Mouse (Mus musculus): ENCODE data around the gene Evl. TPM values are rescaled to one million over a fixed set of nuclear protein-coding genes. Genes with fewer than 3 reads are reported as not detected.
A peak's percentile ranks its signal among the peaks of the same experiment; 100 is the strongest.
"Not testable (repeated sequence)": the region's sequence is repeated elsewhere in the genome, so short reads cannot be mapped to it uniquely, and the experiment has no call there.

Evl gene
- polyA plus RNA-seq, 1 experiment: 65.6 TPM

DNA sequence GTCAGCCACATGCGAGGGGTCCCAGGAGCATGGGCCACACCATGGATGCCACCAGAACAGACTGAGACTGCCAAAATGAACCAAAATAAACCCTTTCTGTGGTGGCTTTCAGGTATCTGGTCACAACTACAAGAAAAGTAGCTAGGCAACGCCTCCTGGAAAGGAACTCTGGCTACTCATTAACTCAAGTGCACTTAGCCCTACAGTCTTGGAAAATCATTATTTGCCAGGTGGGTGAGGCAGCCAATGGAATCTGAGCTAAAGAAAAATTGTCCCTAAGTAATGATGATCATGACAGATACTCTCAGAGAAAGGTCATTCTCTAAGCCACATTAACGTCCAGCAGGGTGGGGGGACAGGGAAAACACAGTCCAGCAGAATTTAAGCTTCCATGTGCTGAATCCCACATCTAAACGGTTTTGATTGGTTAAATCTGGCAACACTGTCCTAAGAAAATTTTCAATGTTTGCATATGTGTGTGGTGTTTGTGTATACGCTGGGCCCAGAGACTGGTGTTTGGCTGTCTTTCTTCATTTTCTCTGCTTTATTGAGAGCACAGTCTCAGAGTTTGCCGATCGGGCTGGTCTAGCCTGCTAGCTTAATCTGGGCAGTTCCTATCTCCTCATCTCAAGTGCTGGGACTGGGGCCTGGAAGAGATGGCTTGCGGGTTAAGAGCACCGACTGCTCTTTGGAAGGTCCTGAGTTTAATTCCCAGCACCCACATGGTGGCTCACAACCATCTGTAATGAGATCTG lies 156.5 kb downstream of the Evl start:
- H3K4me1 ChIP-seq (ENCODE audit: control insufficient read depth, insufficient read depth, low read length): 0 out of 2 replicates have a peak, but pooled peaks cover 3% of the 10 kb centered on the region
- WGBS: 60% methylated on average over 9 of the region's 9 CpGs
- peak; percentile 32 for DNase-seq
- TF ChIP-seq POLR2A (IDR thresholded peaks at IDR 0.05; ENCODE audit: borderline replicate concordance, extremely low read depth, low read depth, low read length) (no peak), CTCF (IDR thresholded peaks at IDR 0.05; ENCODE audit: insufficient read depth, low read length) (no peak)
- no peak overlapping the region for H3K4me3 ChIP-seq (replicated peaks; ENCODE audit: extremely low read depth, low read depth, low read length)

DNA sequence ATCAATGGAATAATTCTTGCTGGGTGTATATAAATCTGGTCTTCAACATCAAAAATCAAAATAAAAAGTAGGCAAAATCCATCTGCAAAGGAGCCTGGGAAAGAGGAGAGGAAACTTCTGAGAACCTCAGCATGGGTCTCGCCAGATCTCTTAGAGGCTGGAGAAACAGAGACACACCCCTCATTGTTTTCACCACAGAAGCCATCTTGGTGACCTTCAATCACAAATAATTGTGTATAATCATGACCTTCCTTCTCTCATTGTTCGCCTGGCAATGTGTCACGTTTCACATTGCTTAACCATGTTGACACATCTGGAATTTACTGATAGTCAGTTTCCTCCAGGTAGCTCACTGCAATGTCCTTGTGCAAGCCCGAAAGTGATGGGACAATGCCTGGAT lies 158.0 kb downstream of the Evl start:
- Histone ChIP-seq H3K4me3 (replicated peaks; ENCODE audit: extremely low read depth, low read depth, low read length) (no peak overlapping the region), H3K4me1 (ENCODE audit: control insufficient read depth, insufficient read depth, low read length) (0 out of 2 replicates have a peak, but pooled peaks cover 3% of the 10 kb centered on the region)
- TF ChIP-seq POLR2A (IDR thresholded peaks at IDR 0.05; ENCODE audit: borderline replicate concordance, extremely low read depth, low read depth, low read length) (no peak), CTCF (IDR thresholded peaks at IDR 0.05; ENCODE audit: insufficient read depth, low read length) (no peak)
- DNase-seq: no peak
- 41% methylated on average over 4 of the region's 4 CpGs for WGBS

DNA sequence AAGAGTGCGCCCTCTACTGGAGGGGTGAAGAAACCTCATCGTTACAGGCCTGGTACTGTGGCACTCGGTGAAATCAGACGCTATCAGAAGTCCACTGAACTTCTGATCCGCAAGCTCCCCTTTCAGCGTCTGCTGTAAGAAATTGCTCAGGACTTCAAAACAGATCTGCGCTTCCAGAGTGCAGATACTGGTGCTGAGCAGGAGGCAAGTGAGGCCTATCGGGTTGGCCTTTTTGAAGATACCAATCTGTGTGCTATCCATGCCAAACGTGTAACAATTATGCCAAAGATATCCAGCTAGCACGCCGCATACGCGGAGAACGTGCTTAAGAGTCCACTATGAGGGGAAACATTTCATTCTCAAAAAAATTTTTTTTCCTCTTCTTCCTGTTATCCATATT lies 159.5 kb downstream of the Evl start:
- 93% methylated on average over 14 of the region's 14 CpGs for WGBS
- H3K4me3 ChIP-seq (replicated peaks; ENCODE audit: extremely low read depth, low read depth, low read length); H3K4me1 ChIP-seq (ENCODE audit: control insufficient read depth, insufficient read depth, low read length); DNase-seq: not testable (repeated sequence)

DNA sequence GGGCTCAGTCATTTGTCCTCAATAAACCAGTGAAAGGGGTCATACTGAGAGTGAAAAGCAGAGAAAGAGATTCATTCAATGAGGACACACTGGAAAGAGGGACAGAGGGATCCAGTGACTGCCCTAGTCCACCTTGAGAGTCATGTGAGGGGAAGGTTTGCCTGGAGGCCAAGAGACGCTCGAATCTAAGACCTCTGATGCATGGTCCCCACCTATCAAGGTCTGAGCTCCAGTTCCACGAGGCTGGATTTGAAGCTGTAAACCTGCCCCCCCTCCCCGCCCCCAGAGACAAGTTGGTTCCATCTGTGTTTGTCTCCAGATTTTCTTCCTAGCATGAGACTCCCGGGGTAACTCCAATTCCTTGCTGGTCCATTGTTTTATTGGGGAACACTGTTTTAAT lies 161.3 kb downstream of the Evl start:
- 79% methylated on average over 5 of the region's 5 CpGs for WGBS
- DNase-seq: no peak
- H3K4me3 ChIP-seq (replicated peaks; ENCODE audit: extremely low read depth, low read depth, low read length): no peak overlapping the region
- H3K4me1 ChIP-seq (ENCODE audit: control insufficient read depth, insufficient read depth, low read length): 0 out of 2 replicates have a peak, but pooled peaks cover 3% of the 10 kb centered on the region
- TF ChIP-seq CTCF (IDR thresholded peaks at IDR 0.05; ENCODE audit: insufficient read depth, low read length) (no peak), POLR2A (IDR thresholded peaks at IDR 0.05; ENCODE audit: borderline replicate concordance, extremely low read depth, low read depth, low read length) (no peak)

DNA sequence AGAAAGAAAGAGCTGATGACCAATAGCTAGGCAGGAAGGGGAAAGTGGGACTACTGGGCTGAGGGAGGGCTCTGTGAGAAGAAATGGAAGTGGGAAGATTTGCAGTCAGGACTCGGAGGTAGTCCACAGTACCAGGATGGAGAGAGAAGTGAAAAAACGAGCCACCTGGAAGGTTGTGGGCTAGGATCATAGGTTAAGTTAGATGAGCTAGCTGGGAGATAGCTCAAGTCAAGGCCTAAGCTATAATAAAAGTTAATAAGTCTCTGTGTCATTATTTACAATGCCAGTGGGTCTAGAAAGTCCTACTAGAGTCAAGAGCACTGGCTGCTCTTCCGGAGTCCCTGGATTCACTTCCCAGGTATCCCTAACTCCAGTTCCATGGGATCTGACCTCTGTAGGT lies 164.0 kb downstream of the Evl start:
- no peaks in the 10 kb centered on the region for H3K4me1 ChIP-seq (ENCODE audit: control insufficient read depth, insufficient read depth, low read length)
- 86% methylated on average over 3 of the region's 3 CpGs for WGBS
- no peak overlapping the region for H3K4me3 ChIP-seq (replicated peaks; ENCODE audit: extremely low read depth, low read depth, low read length)
- TF ChIP-seq CTCF (IDR thresholded peaks at IDR 0.05; ENCODE audit: insufficient read depth, low read length): no peak
- no peak for TF ChIP-seq POLR2A (IDR thresholded peaks at IDR 0.05; ENCODE audit: borderline replicate concordance, extremely low read depth, low read depth, low read length)
- no peak for DNase-seq

DNA sequence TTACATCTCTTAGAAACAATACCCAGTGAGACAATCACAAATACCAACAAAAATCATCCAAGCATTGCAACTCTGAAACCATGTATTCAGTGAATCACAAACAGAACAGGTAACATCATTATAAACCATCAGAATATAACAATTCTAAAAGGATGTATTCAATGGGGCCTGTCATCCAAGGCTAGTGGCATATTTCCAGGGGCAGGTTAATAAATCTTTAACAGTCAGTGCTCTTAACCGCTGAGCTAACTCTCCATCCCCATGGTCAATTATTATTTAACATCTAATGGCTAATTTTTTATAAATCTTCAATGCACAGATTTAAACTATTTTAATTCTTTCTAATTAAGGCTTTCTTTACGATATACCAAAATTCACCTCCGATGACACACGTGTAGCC lies 167.9 kb downstream of the Evl start:
- DNase-seq: no peak
- Histone ChIP-seq H3K4me1 (ENCODE audit: control insufficient read depth, insufficient read depth, low read length) (no peaks in the 10 kb centered on the region), H3K4me3 (replicated peaks; ENCODE audit: extremely low read depth, low read depth, low read length) (no peak overlapping the region)
- TF ChIP-seq CTCF (IDR thresholded peaks at IDR 0.05; ENCODE audit: insufficient read depth, low read length) (no peak), POLR2A (IDR thresholded peaks at IDR 0.05; ENCODE audit: borderline replicate concordance, extremely low read depth, low read depth, low read length) (no peak)
- WGBS: 92% methylated on average over 4 of the region's 4 CpGs

DNA sequence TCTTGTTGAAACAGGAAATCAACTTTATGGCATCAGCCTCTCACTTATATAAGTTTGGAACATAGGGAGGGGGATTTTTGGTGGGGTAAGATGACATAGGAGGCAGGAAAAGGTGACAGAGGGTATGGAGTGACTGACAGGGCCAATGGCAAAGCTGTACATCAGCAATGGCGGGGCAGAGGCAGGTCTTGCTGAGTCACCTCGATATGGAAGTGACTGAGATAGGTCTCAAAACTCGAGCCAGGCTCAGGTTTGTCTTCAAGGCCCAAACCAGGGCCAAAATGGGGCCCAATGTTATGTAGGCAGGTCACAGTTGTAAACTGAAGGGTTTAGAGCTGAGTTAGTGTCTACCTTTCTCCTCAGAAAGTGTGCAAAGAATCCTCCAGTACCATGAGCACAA lies 169.3 kb downstream of the Evl start:
- WGBS: 79% methylated on average over 3 of the region's 3 CpGs
- TF ChIP-seq POLR2A (IDR thresholded peaks at IDR 0.05; ENCODE audit: borderline replicate concordance, extremely low read depth, low read depth, low read length) (no peak), CTCF (IDR thresholded peaks at IDR 0.05; ENCODE audit: insufficient read depth, low read length) (no peak)
- H3K4me3 ChIP-seq (replicated peaks; ENCODE audit: extremely low read depth, low read depth, low read length): no peak overlapping the region
- no peak for DNase-seq
- no peaks in the 10 kb centered on the region for H3K4me1 ChIP-seq (ENCODE audit: control insufficient read depth, insufficient read depth, low read length)

DNA sequence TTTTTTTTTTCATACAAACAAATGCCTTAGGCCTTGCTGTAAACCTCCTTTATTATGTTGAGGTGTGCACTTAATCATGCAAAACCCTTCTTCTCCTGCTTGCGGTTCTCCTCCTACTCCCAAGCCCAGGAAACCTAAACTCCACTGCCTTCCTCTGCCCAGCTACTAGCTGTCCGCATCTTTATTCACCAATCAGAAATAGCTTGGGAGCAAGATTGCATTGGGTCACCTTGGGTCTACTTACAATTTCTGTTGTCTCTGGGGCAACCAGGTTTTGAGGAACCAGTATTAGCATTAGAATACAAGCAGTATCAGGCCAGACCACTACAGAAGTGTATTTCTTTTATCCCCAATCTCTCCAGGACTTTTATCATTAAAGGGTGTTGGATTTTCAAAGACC lies 179.9 kb downstream of the Evl start:
- H3K4me1 ChIP-seq (ENCODE audit: control insufficient read depth, insufficient read depth, low read length): no peaks in the 10 kb centered on the region
- no peak for TF ChIP-seq CTCF (IDR thresholded peaks at IDR 0.05; ENCODE audit: insufficient read depth, low read length)
- TF ChIP-seq POLR2A (IDR thresholded peaks at IDR 0.05; ENCODE audit: borderline replicate concordance, extremely low read depth, low read depth, low read length): no peak
- H3K4me3 ChIP-seq (replicated peaks; ENCODE audit: extremely low read depth, low read depth, low read length): no peak overlapping the region
- 88% methylated on average over 2 of the region's 2 CpGs for WGBS
- no peak for DNase-seq

DNA sequence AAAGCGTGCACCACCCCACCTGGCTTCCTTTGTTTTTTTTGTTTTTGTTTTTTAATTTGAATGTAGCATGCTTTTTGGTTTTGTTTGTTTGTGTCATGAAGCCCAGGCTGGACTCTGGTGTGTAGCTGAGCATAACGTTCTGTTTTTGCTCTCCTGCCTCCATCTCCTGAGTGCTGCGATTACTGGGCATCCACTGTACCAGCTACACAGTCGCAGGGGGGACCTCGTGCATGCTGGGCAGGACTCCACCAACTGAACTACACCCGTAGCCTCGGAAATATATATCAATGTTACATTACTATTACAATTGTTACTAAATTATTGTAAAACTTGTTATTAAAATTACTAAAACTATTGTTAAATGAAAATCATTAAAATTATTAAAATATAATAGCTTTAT lies 183.3 kb downstream of the Evl start:
- WGBS: 90% methylated on average over 7 of the region's 7 CpGs
- H3K4me1 ChIP-seq (ENCODE audit: control insufficient read depth, insufficient read depth, low read length): no peaks in the 10 kb centered on the region
- no peak for DNase-seq
- TF ChIP-seq CTCF (IDR thresholded peaks at IDR 0.05; ENCODE audit: insufficient read depth, low read length) (no peak), POLR2A (IDR thresholded peaks at IDR 0.05; ENCODE audit: borderline replicate concordance, extremely low read depth, low read depth, low read length) (no peak)
- H3K4me3 ChIP-seq (replicated peaks; ENCODE audit: extremely low read depth, low read depth, low read length): no peak overlapping the region

Other genes starting within 250 kb of the Evl start
- gene Hhipl1, start 248.4 kb upstream of the Evl start, polyA plus RNA-seq (2012; rRNA removed): 1.3 and 1.8 TPM in 2 replicates
- gene Cyp46a1, start 220.3 kb upstream of the Evl start, polyA plus RNA-seq (2012; rRNA removed): 1.6 and 3.0 TPM in 2 replicates
- 51.5 and 70.6 TPM in 2 replicates for gene Eml1, start 183.8 kb upstream of the Evl start, polyA plus RNA-seq (2012; rRNA removed)
- gene Degs2, start 147.6 kb downstream of the Evl start, polyA plus RNA-seq (2012; rRNA removed): 2.0 and 5.3 TPM in 2 replicates
- gene Yy1, start 238.3 kb downstream of the Evl start, polyA plus RNA-seq (2012; rRNA removed): 19.3 and 22.0 TPM in 2 replicates

All from lung, adult 2 months (tissue).